Mouse (Mus musculus) kidney, embryonic 16.5 days (tissue): Measurements from ENCODE around the gene Cnot6. TPM values are rescaled to one million over a fixed set of nuclear protein-coding genes. Genes with fewer than 3 reads are reported as not detected.

Experiments
- ATAC-seq: fragments of 200-750 bp; cut with Nextera tagmentation; 2 replicates; pipeline ENCODE4 v1.8.0; 2017; ENCODE audit warnings: moderate TSS enrichment; ENCODE audit not compliant: low FRiP score, low TSS enrichment
- H3K27ac ChIP-seq: fragments of 300-500 bp; sonication (generic); 2 replicates; pipeline ENCODE4 v1.5.1; 2014; ENCODE audit warnings: low read length
- H3K27me3 ChIP-seq: fragments of 300-500 bp; sonication (generic); 2 replicates; pipeline ENCODE4 v1.6.1; 2014; ENCODE audit warnings: low read length, control low read depth, mixed read lengths; ENCODE audit not compliant: insufficient read depth
- H3K36me3 ChIP-seq: fragments of 300-500 bp; sonication (generic); 2 replicates; pipeline ENCODE4 v1.6.1; 2014; ENCODE audit warnings: low read length, control low read depth, mixed read lengths; ENCODE audit not compliant: insufficient read depth
- H3K4me1 ChIP-seq: fragments of 300-500 bp; sonication (generic); 2 replicates; pipeline ENCODE4 v1.6.1; 2014; ENCODE audit warnings: low read length, control low read depth, mixed read lengths; ENCODE audit not compliant: insufficient read depth
- H3K4me2 ChIP-seq: fragments of 300-500 bp; sonication (generic); replicated peaks from 2 replicates; pipeline ENCODE4 v1.6.1; 2014; ENCODE audit warnings: low read depth, low read length
- H3K4me3 ChIP-seq: fragments of 300-500 bp; sonication (generic); 2 replicates; pipeline ENCODE4 v1.5.1; 2014; ENCODE audit warnings: mild to moderate bottlenecking, low read length
- H3K9ac ChIP-seq: fragments of 300-500 bp; sonication (generic); replicated peaks from 2 replicates; pipeline ENCODE4 v1.6.1; 2014; ENCODE audit warnings: low read length
- H3K9me3 ChIP-seq: fragments of 300-500 bp; sonication (generic); 2 replicates; pipeline ENCODE4 v1.6.1; 2016; ENCODE audit warnings: low read length, control low read depth
- WGBS: fragments of 180-500 bp; shearing (Covaris S2); extraction: QIAGEN DNeasy Blood & Tissue Kit; methylation state at CpG from one replicate; pipeline ENCODE4 v1.1.7; 2014; 5-methylcytosine and 5-hydroxymethylcytosine counted together
- polyA plus RNA-seq: library from polyadenylated mRNA; unstranded; fragments of >200 nt; fragmentation: Nextera tagmentation; extraction: Ambion mirVana; gene quantifications from 2 replicates; pipeline ENCODE4 v1.2.1, GENCODE M21; 2015

Cnot6 gene
- polyA plus RNA-seq, 1 experiment from 2014 or later, result 53.7 TPM

DNA sequence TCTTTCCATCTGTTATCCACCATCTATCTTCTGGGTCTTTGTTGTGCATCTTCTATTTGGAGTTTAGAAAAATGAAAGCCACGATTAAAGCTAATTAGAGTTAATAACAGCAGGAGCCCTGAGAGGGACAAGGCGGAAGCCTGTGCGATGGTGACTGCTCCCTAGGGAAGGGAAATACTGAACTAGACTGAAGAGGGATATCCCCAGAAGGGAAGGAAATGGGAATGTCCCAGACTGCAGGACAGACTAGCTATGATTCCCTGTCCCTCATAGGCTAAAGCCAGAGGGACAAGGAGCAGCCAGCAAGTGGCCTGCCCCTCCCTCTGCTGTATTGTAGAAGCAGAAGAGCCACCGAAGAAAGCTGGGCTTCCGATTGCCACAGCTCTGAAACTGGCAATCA lies 90.6 kb downstream of the Cnot6 start:
- no peaks in the 10 kb centered on the region for H3K36me3 ChIP-seq
- no peaks in the 10 kb centered on the region for H3K4me1 ChIP-seq
- no peaks in the 10 kb centered on the region for H3K9me3 ChIP-seq
- ATAC-seq, result no peak
- no peak overlapping the region for H3K4me2 ChIP-seq
- WGBS, result 77% methylated on average over 5 of the region's 5 CpGs
- no peak overlapping the region for H3K9ac ChIP-seq
- no peak overlapping the region for H3K27ac ChIP-seq
- no peak overlapping the region for H3K4me3 ChIP-seq
- no peaks in the 10 kb centered on the region for H3K27me3 ChIP-seq

Other genes with a start within 250 kb of the Cnot6 start
- gene Olfr1386, start 247.7 kb downstream of the Cnot6 start, polyA plus RNA-seq, result not detected in 2 replicates
- not detected in 2 replicates for gene Olfr1385, start 223.7 kb downstream of the Cnot6 start, polyA plus RNA-seq
- not detected in 2 replicates for gene Olfr1384, start 206.0 kb downstream of the Cnot6 start, polyA plus RNA-seq
- not detected in 2 replicates for gene Olfr1383, start 193.1 kb downstream of the Cnot6 start, polyA plus RNA-seq
- not detected in 2 replicates for gene Olfr1382, start 184.5 kb downstream of the Cnot6 start, polyA plus RNA-seq
- not detected in 2 replicates for gene Olfr1381, start 169.3 kb downstream of the Cnot6 start, polyA plus RNA-seq
- not detected in 2 replicates for gene Olfr1380, start 155.8 kb downstream of the Cnot6 start, polyA plus RNA-seq
- 9.7 and 11.6 TPM in 2 replicates for gene Flt4, start 103.5 kb downstream of the Cnot6 start, polyA plus RNA-seq
- gene Scgb3a1, start 49.1 kb downstream of the Cnot6 start, polyA plus RNA-seq, result not detected in 2 replicates
- 13.2 and 13.5 TPM in 2 replicates for gene Gfpt2, start 81.5 kb upstream of the Cnot6 start, polyA plus RNA-seq
- gene Mapk9, start 134.0 kb upstream of the Cnot6 start, polyA plus RNA-seq, result 33.5 and 34.2 TPM in 2 replicates
- gene Rasgef1c, start 189.1 kb upstream of the Cnot6 start, polyA plus RNA-seq, result 0.23 and 0.30 TPM in 2 replicates